Mouse (Mus musculus) bone marrow macrophage, adult 2 months (primary cell): ENCODE results near the gene Sub1.

Experiments
- CTCF ChIP-seq: IDR thresholded peaks from 2 replicates; pipeline ENCODE4 v1.5.1; 2012; ENCODE audit warnings: low read depth, mild to moderate bottlenecking, low read length, moderate library complexity
- POLR2A ChIP-seq: IDR thresholded peaks from 2 replicates; pipeline ENCODE4 v1.6.1; 2012; ENCODE audit warnings: mild to moderate bottlenecking, low read depth, low read length, borderline replicate concordance

- no peak for TF ChIP-seq CTCF
- TF ChIP-seq POLR2A = no peak
Observed at GRCm38 (mm10) chr15:11994921-11995814, 1.6 kb downstream of the Sub1 start.
